Mouse (Mus musculus): Measurements from ENCODE around the gene Nudt8.
A peak's percentile ranks its signal among the peaks of the same experiment; 100 is the strongest.

- TF ChIP-seq CTCF (conservative IDR thresholded peaks at IDR 0.05 in 1 of 2, IDR thresholded peaks at IDR 0.05 in 1 of 2; ENCODE audit: low read depth in 2 of 2, low read length in 2 of 2) = peak; percentile 40 to 92
- TF ChIP-seq TCF12 (IDR thresholded peaks at IDR 0.05; ENCODE audit: low read depth, low read length) = peak; percentile 86
- TF ChIP-seq MYC (IDR thresholded peaks at IDR 0.05; ENCODE audit: low read depth, low read length) = peak; percentile 89
- TF ChIP-seq TBP (conservative IDR thresholded peaks at IDR 0.05; ENCODE audit: low read depth, low read length) = peak; percentile 65; the same call in 1 of the 2 replicates
- TF ChIP-seq E2F4 (IDR thresholded peaks at IDR 0.05; ENCODE audit: insufficient replicate concordance, low read depth, low read length) = peak; percentile 95
- TF ChIP-seq USF1 (IDR thresholded peaks at IDR 0.05; ENCODE audit: low read depth, low read length) = 0 out of 2 replicates have a peak, but pooled peaks have one; percentile 6
- TF ChIP-seq POLR2A (IDR thresholded peaks at IDR 0.05; ENCODE audit: low read depth, low read length) = peak; percentile 87
- no peak for TF ChIP-seq ZC3H11A (IDR thresholded peaks at IDR 0.05; ENCODE audit: low read depth, low read length)
- TF ChIP-seq RAD21 (IDR thresholded peaks at IDR 0.05; ENCODE audit: low read depth, low read length) = peak; percentile 68
- TF ChIP-seq MEF2A (IDR thresholded peaks at IDR 0.05; ENCODE audit: borderline replicate concordance, low read depth, low read length) = peak; percentile 83
- peak; percentile 36; the same call in 1 of the 2 replicates for TF ChIP-seq MAFK (IDR thresholded peaks at IDR 0.05; ENCODE audit: insufficient replicate concordance, low read length)
- TF ChIP-seq UBTF (IDR thresholded peaks at IDR 0.05; ENCODE audit: low read depth, low read length) = no peak
- peak; percentile 94 for TF ChIP-seq MAX (IDR thresholded peaks at IDR 0.05; ENCODE audit: low read length)
- no peak for TF ChIP-seq EP300 (IDR thresholded peaks at IDR 0.05; ENCODE audit: low read length)
Measured at GRCm38 (mm10) chr19:4012432-4013022, 12.1 kb downstream of the Nudt8 start, which contains the start of gene Ndufv1.

Data from CH12.LX (cell line).